Mouse (Mus musculus): ENCODE results near the gene Cntn1. TPM values are rescaled to one million over a fixed set of nuclear protein-coding genes. Genes with fewer than 3 reads are reported as not detected.

Cntn1 gene
- polyA plus RNA-seq (2012; rRNA removed) = 1.4 TPM in 2 replicates

DNA sequence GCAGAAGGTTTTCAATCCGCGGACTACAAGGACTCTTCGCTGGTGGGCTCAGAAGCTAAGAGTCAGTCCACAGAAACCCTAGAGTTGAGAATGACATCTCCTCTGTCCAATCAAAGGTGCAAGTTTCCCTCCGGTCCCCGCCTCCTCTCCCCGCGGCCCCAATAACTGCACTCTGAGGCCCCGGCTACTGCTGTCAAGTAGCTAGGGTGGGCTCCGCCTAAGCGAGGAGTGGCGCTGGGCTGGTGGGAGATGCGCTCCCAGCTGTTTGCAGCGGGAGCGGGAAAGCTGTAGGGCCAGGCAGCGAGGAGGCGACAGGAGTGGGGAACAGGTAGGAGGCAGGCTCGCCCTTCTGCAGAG is at the start of gene Cntn1:
TSS of gene Cntn1 (plus strand) at position 170 of the 357 bp plus-strand sequence.
- H3K36me3 ChIP-seq (ENCODE audit: control insufficient read depth, insufficient read depth, low read length) = no peaks in the 10 kb centered on the region
- H3K4me1 ChIP-seq (ENCODE audit: control insufficient read depth, insufficient read depth, low read length) = peaks cover 6% of the 10 kb centered on the region
- TF ChIP-seq POLR2A (IDR thresholded peaks at IDR 0.05; ENCODE audit: control insufficient read depth, low read depth, low read length) (no peak), CTCF (IDR thresholded peaks at IDR 0.05; ENCODE audit: control insufficient read depth, insufficient read depth, insufficient replicate concordance, low read depth, low read length) (no peak)
- no peaks in the 10 kb centered on the region for H3K27me3 ChIP-seq (ENCODE audit: control insufficient read depth, insufficient read depth, low read length)
- H3K4me3 ChIP-seq (ENCODE audit: control insufficient read depth, low read depth, low read length) = no peak within 1 kb of the TSS; the same call in 1 of the 2 replicates
- H3K27ac ChIP-seq (ENCODE audit: control insufficient read depth, insufficient read depth, low read depth, low read length) = no peak within 1 kb of the TSS

DNA sequence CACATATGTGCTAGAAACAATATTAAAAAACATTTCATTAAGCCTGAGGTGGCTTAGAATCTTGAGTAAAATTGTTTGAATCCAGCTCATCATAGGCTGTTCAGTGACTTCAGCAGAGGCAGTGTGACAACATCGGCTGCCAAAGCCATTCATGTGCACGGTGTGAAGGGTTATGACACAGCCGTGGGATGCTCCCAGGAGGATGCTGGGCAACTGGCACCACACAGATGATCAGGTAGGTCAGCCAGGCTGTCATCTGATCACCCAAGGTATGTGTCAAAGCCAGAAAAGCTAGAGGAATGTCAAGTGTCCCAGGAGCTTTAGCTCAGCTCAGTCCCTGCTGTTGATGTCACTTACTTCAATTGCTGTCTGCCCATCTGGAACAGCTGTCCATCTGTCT is 49.5 kb upstream of the Cntn1 start:
- H3K4me1 ChIP-seq (ENCODE audit: control insufficient read depth, insufficient read depth, low read length) = peaks cover 2% of the 10 kb centered on the region; the same call in 1 of the 2 replicates
- no peak overlapping the region for H3K27ac ChIP-seq (ENCODE audit: control insufficient read depth, insufficient read depth, low read depth, low read length)
- no peaks in the 10 kb centered on the region for H3K36me3 ChIP-seq (ENCODE audit: control insufficient read depth, insufficient read depth, low read length)
- no peak overlapping the region for H3K4me3 ChIP-seq (ENCODE audit: control insufficient read depth, low read depth, low read length)
- no peaks in the 10 kb centered on the region for H3K27me3 ChIP-seq (ENCODE audit: control insufficient read depth, insufficient read depth, low read length)
- no peak for TF ChIP-seq CTCF (IDR thresholded peaks at IDR 0.05; ENCODE audit: control insufficient read depth, insufficient read depth, insufficient replicate concordance, low read depth, low read length)
- TF ChIP-seq POLR2A (IDR thresholded peaks at IDR 0.05; ENCODE audit: control insufficient read depth, low read depth, low read length) = no peak

DNA sequence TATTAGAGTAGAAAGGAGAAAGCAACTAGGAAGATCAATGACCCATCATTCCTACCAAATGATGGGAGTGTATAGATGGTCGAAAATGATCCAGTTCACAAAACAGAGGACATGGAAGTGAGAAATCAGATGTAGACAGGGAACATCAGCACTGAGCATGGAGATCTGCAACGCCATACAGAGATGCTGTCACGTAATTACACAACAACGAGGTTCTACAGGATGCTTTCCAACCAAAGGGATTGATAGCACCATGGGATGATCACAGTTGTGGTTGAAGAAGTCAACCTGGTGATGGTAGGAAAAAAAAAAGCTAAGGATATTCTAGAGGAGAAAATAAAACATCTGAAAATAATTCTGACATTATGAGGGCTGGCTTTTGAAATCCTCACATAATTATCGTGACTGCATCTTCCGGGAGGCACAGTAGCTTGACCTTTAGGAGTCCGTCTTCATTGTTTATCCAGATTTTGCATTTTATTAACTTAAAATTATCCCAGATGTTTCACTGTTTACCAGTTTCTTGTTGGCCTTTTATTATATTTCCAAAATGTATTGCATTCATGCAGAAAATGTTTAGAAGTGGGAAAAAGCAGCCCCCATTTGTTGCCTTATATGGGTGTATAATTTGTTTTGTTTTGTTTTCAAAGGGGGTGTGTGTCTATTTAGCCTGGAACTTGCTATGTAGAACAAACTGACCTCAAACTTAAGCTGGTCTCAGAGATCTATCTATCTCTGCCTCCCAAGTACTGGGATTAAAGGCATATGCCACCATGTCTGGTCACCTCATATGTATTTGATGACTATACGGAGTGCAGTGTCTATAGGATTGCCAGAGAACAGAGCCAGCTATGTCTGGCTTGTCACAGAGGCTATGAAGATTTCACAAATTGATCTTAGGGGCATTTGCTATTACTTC is 38.5 kb upstream of the Cntn1 start:
- H3K4me3 ChIP-seq (ENCODE audit: control insufficient read depth, low read depth, low read length) = no peak overlapping the region
- no peak overlapping the region for H3K27ac ChIP-seq (ENCODE audit: control insufficient read depth, insufficient read depth, low read depth, low read length)
- H3K4me1 ChIP-seq (ENCODE audit: control insufficient read depth, insufficient read depth, low read length) = no peaks in the 10 kb centered on the region
- no peaks in the 10 kb centered on the region for H3K36me3 ChIP-seq (ENCODE audit: control insufficient read depth, insufficient read depth, low read length)
- H3K27me3 ChIP-seq (ENCODE audit: control insufficient read depth, insufficient read depth, low read length) = no peaks in the 10 kb centered on the region
- no peak for TF ChIP-seq POLR2A (IDR thresholded peaks at IDR 0.05; ENCODE audit: control insufficient read depth, low read depth, low read length)
- no peak for TF ChIP-seq CTCF (IDR thresholded peaks at IDR 0.05; ENCODE audit: control insufficient read depth, insufficient read depth, insufficient replicate concordance, low read depth, low read length)

- no peaks in the 10 kb centered on the region for H3K27me3 ChIP-seq (ENCODE audit: control insufficient read depth, insufficient read depth, low read length)
Measured at GRCm38 (mm10) chr15:92034111-92034510, 16.9 kb upstream of the Cntn1 start.

GRCm38 (mm10) chr15:92042538-92042937 is 8.4 kb upstream of the Cntn1 start:
- H3K36me3 ChIP-seq (ENCODE audit: control insufficient read depth, insufficient read depth, low read length) = no peaks in the 10 kb centered on the region
- H3K27me3 ChIP-seq (ENCODE audit: control insufficient read depth, insufficient read depth, low read length) = no peaks in the 10 kb centered on the region
- TF ChIP-seq CTCF (IDR thresholded peaks at IDR 0.05; ENCODE audit: control insufficient read depth, insufficient read depth, insufficient replicate concordance, low read depth, low read length) (no peak), POLR2A (IDR thresholded peaks at IDR 0.05; ENCODE audit: control insufficient read depth, low read depth, low read length) (no peak)
- H3K27ac ChIP-seq (ENCODE audit: control insufficient read depth, insufficient read depth, low read depth, low read length) = no peak overlapping the region
- 0 out of 2 replicates have a peak, but pooled peaks cover 2% of the 10 kb centered on the region for H3K4me1 ChIP-seq (ENCODE audit: control insufficient read depth, insufficient read depth, low read length)
- H3K4me3 ChIP-seq (ENCODE audit: control insufficient read depth, low read depth, low read length) = no peak overlapping the region

More at GRCm38 (mm10) chr15:92034111-92034510, 16.9 kb upstream of the Cntn1 start:
- no peak for TF ChIP-seq CTCF (IDR thresholded peaks at IDR 0.05; ENCODE audit: control insufficient read depth, insufficient read depth, insufficient replicate concordance, low read depth, low read length)
- no peak for TF ChIP-seq POLR2A (IDR thresholded peaks at IDR 0.05; ENCODE audit: control insufficient read depth, low read depth, low read length)
- H3K4me3 ChIP-seq (ENCODE audit: control insufficient read depth, low read depth, low read length) = no peak overlapping the region
- no peaks in the 10 kb centered on the region for H3K36me3 ChIP-seq (ENCODE audit: control insufficient read depth, insufficient read depth, low read length)
- no peak overlapping the region for H3K27ac ChIP-seq (ENCODE audit: control insufficient read depth, insufficient read depth, low read depth, low read length)
- H3K4me1 ChIP-seq (ENCODE audit: control insufficient read depth, insufficient read depth, low read length) = no peaks in the 10 kb centered on the region

DNA sequence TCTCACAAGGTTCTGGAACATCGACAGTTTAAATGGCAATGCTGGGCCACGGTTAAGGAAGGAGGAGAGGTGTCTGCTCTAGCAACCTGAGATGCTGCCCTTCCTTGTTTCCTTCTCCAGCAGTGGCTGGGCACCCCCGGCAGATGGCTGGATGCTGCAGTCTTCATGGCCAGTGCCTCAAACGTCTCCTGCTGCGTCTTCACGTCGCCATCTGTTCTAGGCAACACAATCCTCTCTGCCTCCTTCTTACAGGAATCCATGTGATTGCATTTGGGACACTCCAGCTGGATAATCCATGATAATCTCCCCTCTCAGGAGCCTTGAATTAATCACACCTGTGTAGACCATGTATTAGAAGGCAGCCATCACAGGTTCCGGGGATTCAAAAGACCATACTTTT is 4.9 kb upstream of the Cntn1 start:
- H3K4me3 ChIP-seq (ENCODE audit: control insufficient read depth, low read depth, low read length) = no peak overlapping the region
- TF ChIP-seq CTCF (IDR thresholded peaks at IDR 0.05; ENCODE audit: control insufficient read depth, insufficient read depth, insufficient replicate concordance, low read depth, low read length) (no peak), POLR2A (IDR thresholded peaks at IDR 0.05; ENCODE audit: control insufficient read depth, low read depth, low read length) (no peak)
- peaks cover 3% of the 10 kb centered on the region; the same call in 1 of the 2 replicates for H3K4me1 ChIP-seq (ENCODE audit: control insufficient read depth, insufficient read depth, low read length)
- H3K27me3 ChIP-seq (ENCODE audit: control insufficient read depth, insufficient read depth, low read length) = no peaks in the 10 kb centered on the region
- no peak overlapping the region for H3K27ac ChIP-seq (ENCODE audit: control insufficient read depth, insufficient read depth, low read depth, low read length)
- no peaks in the 10 kb centered on the region for H3K36me3 ChIP-seq (ENCODE audit: control insufficient read depth, insufficient read depth, low read length)

GRCm38 (mm10) chr15:92048031-92048430 is 2.9 kb upstream of the Cntn1 start:
- Histone ChIP-seq H3K27ac (ENCODE audit: control insufficient read depth, insufficient read depth, low read depth, low read length) (no peak overlapping the region), H3K4me1 (ENCODE audit: control insufficient read depth, insufficient read depth, low read length) (peaks cover 7% of the 10 kb centered on the region), H3K36me3 (ENCODE audit: control insufficient read depth, insufficient read depth, low read length) (no peaks in the 10 kb centered on the region), H3K4me3 (ENCODE audit: control insufficient read depth, low read depth, low read length) (no peak overlapping the region), H3K27me3 (ENCODE audit: control insufficient read depth, insufficient read depth, low read length) (no peaks in the 10 kb centered on the region)
- TF ChIP-seq CTCF (IDR thresholded peaks at IDR 0.05; ENCODE audit: control insufficient read depth, insufficient read depth, insufficient replicate concordance, low read depth, low read length) (no peak), POLR2A (IDR thresholded peaks at IDR 0.05; ENCODE audit: control insufficient read depth, low read depth, low read length) (no peak)
